Mouse (Mus musculus): Measurements from ENCODE around the gene Slc35c1. TPM values are rescaled to one million over a fixed set of nuclear protein-coding genes. Genes with fewer than 3 reads are reported as not detected.

Slc35c1 gene
- polyA plus RNA-seq, 1 experiment from 2014 or later: 13.6 TPM

DNA sequence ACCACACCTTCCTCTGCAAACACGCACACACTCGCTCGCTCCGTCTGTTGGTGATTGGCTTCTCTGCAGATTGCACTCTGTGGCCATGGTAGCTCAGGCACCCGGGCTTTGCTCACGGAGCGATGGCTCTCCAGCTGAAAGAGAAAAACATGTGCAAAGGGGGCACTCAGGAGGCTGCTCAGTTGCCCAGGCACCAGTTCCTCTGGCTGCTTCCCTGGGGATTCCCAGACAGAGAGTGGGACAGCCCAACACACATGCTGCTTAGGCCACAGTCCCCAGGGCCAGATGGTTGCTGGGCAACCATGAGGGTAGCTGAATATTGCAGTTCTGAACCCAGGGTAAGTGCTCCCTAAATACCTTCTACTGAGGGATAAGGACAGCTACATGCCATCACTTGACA, 54.7 kb downstream of the Slc35c1 start:
- no peaks in the 10 kb centered on the region for H3K4me1 ChIP-seq (ENCODE audit: control insufficient read depth, insufficient read depth, low read length)
- 93% methylated on average over 7 of the region's 7 CpGs for WGBS
- peaks cover 62% of the 10 kb centered on the region for H3K36me3 ChIP-seq (ENCODE audit: control insufficient read depth, insufficient read depth, low read length)
- no peak for ATAC-seq (ENCODE audit: low FRiP score, low TSS enrichment)
- H3K4me2 ChIP-seq (replicated peaks; ENCODE audit: low read depth, low read length): no peak overlapping the region
- H3K9me3 ChIP-seq (ENCODE audit: control insufficient read depth, low read length): no peaks in the 10 kb centered on the region
- H3K9ac ChIP-seq (ENCODE audit: low read depth, low read length): no peak overlapping the region
- H3K27me3 ChIP-seq (ENCODE audit: control insufficient read depth, insufficient read depth, low read length): no peaks in the 10 kb centered on the region; the same call in 1 of the 2 replicates
- no peak overlapping the region for H3K4me3 ChIP-seq (ENCODE audit: low read length)
- H3K27ac ChIP-seq (ENCODE audit: low read depth, low read length): no peak overlapping the region

DNA sequence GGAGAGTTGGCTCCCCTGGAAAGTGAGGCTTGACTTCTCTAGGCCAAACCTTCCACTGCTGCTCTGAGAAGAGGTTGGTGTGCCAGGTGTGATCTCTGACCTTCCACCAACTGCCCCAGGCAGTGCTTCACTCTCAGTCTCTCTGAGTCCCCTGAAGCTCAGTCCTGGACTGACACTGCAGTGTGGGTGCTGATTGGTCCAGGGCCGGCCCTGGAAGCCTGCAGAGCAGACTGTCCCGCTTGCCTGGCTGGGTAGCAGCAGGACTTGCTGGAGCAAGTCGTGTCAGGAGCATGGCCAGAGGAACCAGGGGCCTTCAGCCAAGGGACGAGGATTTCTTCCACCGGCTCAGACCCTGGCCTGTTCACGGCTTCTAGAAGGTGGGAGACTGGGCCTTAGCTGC, 55.6 kb downstream of the Slc35c1 start:
- peaks cover 53% of the 10 kb centered on the region for H3K36me3 ChIP-seq (ENCODE audit: control insufficient read depth, insufficient read depth, low read length)
- no peaks in the 10 kb centered on the region; the same call in 1 of the 2 replicates for H3K27me3 ChIP-seq (ENCODE audit: control insufficient read depth, insufficient read depth, low read length)
- H3K9me3 ChIP-seq (ENCODE audit: control insufficient read depth, low read length): no peaks in the 10 kb centered on the region
- H3K9ac ChIP-seq (ENCODE audit: low read depth, low read length): no peak overlapping the region
- no peak overlapping the region for H3K4me3 ChIP-seq (ENCODE audit: low read length)
- no peak overlapping the region for H3K27ac ChIP-seq (ENCODE audit: low read depth, low read length)
- H3K4me2 ChIP-seq (replicated peaks; ENCODE audit: low read depth, low read length): no peak overlapping the region
- no peaks in the 10 kb centered on the region for H3K4me1 ChIP-seq (ENCODE audit: control insufficient read depth, insufficient read depth, low read length)
- no peak for ATAC-seq (ENCODE audit: low FRiP score, low TSS enrichment)
- 85% methylated on average over 6 of the region's 6 CpGs for WGBS

GRCm38 (mm10) chr2:92403776-92404319, 56.5 kb downstream of the Slc35c1 start:
- ATAC-seq (ENCODE audit: low FRiP score, low TSS enrichment): no peak
- no peak overlapping the region for H3K4me2 ChIP-seq (replicated peaks; ENCODE audit: low read depth, low read length)
- H3K36me3 ChIP-seq (ENCODE audit: control insufficient read depth, insufficient read depth, low read length): peaks cover 44% of the 10 kb centered on the region
- no peak overlapping the region for H3K4me3 ChIP-seq (ENCODE audit: low read length)
- no peaks in the 10 kb centered on the region for H3K4me1 ChIP-seq (ENCODE audit: control insufficient read depth, insufficient read depth, low read length)
- no peaks in the 10 kb centered on the region for H3K9me3 ChIP-seq (ENCODE audit: control insufficient read depth, low read length)
- H3K27me3 ChIP-seq (ENCODE audit: control insufficient read depth, insufficient read depth, low read length): no peaks in the 10 kb centered on the region; the same call in 1 of the 2 replicates
- no peak overlapping the region for H3K9ac ChIP-seq (ENCODE audit: low read depth, low read length)
- no peak overlapping the region for H3K27ac ChIP-seq (ENCODE audit: low read depth, low read length)
- WGBS: 96% methylated on average over 5 of the region's 5 CpGs

Other genes starting within 250 kb of the Slc35c1 start
- 21.3 and 22.7 TPM in 2 replicates for gene Pex16, start 85.9 kb downstream of the Slc35c1 start, polyA plus RNA-seq (2014; fragmentation: Nextera tagmentation; extraction: Ambion mirVana)
- 24.0 and 33.3 TPM in 2 replicates for gene Large2, start 85.7 kb downstream of the Slc35c1 start, polyA plus RNA-seq (2014; fragmentation: Nextera tagmentation; extraction: Ambion mirVana)
- 2.1 and 2.5 TPM in 2 replicates for gene 1700029I15Rik, start 78.0 kb downstream of the Slc35c1 start, polyA plus RNA-seq (2014; fragmentation: Nextera tagmentation; extraction: Ambion mirVana)
- gene Mapk8ip1, start 59.3 kb downstream of the Slc35c1 start, polyA plus RNA-seq (2014; fragmentation: Nextera tagmentation; extraction: Ambion mirVana): 15.6 and 20.8 TPM in 2 replicates
- 13.8 and 21.3 TPM in 2 replicates for gene Cry2, start 26.5 kb downstream of the Slc35c1 start, polyA plus RNA-seq (2014; fragmentation: Nextera tagmentation; extraction: Ambion mirVana)
- 5.0 and 6.4 TPM in 2 replicates for gene Chst1, start 139.2 kb upstream of the Slc35c1 start, polyA plus RNA-seq (2014; fragmentation: Nextera tagmentation; extraction: Ambion mirVana)

Data from kidney, embryonic 14.5 days (tissue).